Mouse (Mus musculus) small intestine, adult 2 months (tissue): ENCODE measurements around the gene Gabpb2.

Experiments used
- CTCF ChIP-seq: fragments of 200-500 bp; IDR thresholded peaks from 2 replicates; pipeline ENCODE4 v1.5.1; 2012; ENCODE audit warnings: low read depth, mild to moderate bottlenecking, control low read depth, inconsistent platforms, low read length, moderate library complexity, mixed read lengths; ENCODE audit not compliant: insufficient replicate concordance, insufficient read length; ENCODE audit errors: extremely low read depth
- POLR2A ChIP-seq: fragments of 200-500 bp; IDR thresholded peaks from 2 replicates; pipeline ENCODE4 v1.6.1; 2012; ENCODE audit warnings: low read depth, mild to moderate bottlenecking, control low read depth, inconsistent platforms, low read length, moderate library complexity

- TF ChIP-seq POLR2A: no peak
- TF ChIP-seq CTCF: no peak
Observed at GRCm38 (mm10) chr3:95233303-95233980, 15.7 kb upstream of the Gabpb2 start.
